Mouse (Mus musculus): ENCODE measurements around the gene Pon3. TPM values are rescaled to one million over a fixed set of nuclear protein-coding genes. Genes with fewer than 3 reads are reported as not detected.

Pon3 gene
- polyA plus RNA-seq, 1 experiment: 2.7 TPM

DNA sequence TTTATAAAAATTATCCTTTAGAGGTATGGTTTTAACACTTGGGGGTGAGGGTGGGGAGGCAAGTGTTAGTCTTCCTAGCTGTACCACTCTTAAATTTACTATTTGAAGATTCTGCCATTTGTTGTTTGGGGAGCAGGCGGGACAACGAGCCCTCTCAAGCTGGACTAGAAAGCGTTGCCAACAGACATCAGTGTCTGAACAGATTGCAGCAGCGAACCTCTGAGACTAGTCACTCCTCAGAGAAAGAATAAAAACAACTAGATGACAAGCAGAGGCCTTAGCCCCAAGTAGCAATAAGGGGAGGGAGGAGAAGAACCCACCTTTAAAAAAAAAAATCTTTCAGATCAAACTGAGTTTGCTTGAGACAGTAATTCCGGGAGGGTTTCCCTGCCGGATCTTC lies 795 bp downstream of the Pon3 start:
- peaks cover 5% of the 10 kb centered on the region; the same call in 1 of the 2 replicates for H3K4me1 ChIP-seq (ENCODE audit: control insufficient read depth, insufficient read depth, insufficient read length)
- TF ChIP-seq CTCF (IDR thresholded peaks at IDR 0.05; ENCODE audit: extremely low read depth, insufficient read depth, insufficient read length, insufficient replicate concordance) (no peak), POLR2A (IDR thresholded peaks at IDR 0.05; ENCODE audit: low read depth, low read length) (no peak)
- no peak overlapping the region for H3K27ac ChIP-seq (ENCODE audit: insufficient read depth, low read length)
- H3K4me3 ChIP-seq (ENCODE audit: extremely low read depth, insufficient read depth, insufficient read length): peak overlapping the region; percentile 58; the same call in 1 of the 2 replicates
- DNase-seq (ENCODE audit: low read depth in 1 of 2, low spot score in 2 of 2): no peak
- 31% methylated on average over 6 of the region's 6 CpGs for WGBS
- no peaks in the 10 kb centered on the region for H3K36me3 ChIP-seq (ENCODE audit: control insufficient read depth, insufficient read depth, low read length)
- H3K27me3 ChIP-seq (ENCODE audit: control insufficient read depth, insufficient read depth, low read length): no peaks in the 10 kb centered on the region

DNA sequence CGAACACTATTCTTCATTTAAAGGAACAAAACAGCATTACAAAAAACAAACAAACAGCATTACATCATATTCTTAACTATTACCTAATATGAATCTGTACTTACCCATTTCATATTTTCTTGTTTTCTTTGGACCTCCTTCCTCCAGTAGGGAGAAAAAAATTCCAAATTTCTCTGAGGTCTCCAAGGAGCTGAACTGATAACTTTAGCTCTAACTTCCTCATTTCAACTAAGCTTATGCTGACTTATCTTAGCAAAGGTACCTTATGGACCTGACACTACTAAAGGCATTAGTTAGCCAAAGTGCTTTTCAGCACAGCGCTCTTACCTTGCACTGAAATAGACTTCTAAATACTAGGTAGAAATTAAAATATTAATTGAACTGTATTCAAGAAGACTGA lies 1.2 kb downstream of the Pon3 start:
- H3K27ac ChIP-seq (ENCODE audit: insufficient read depth, low read length): no peak overlapping the region
- H3K27me3 ChIP-seq (ENCODE audit: control insufficient read depth, insufficient read depth, low read length): no peaks in the 10 kb centered on the region
- no peak for DNase-seq (ENCODE audit: low read depth in 1 of 2, low spot score in 2 of 2)
- H3K4me1 ChIP-seq (ENCODE audit: control insufficient read depth, insufficient read depth, insufficient read length): peaks cover 5% of the 10 kb centered on the region; the same call in 1 of the 2 replicates
- H3K36me3 ChIP-seq (ENCODE audit: control insufficient read depth, insufficient read depth, low read length): no peaks in the 10 kb centered on the region
- 92% methylated on average over 2 of the region's 2 CpGs for WGBS
- no peak for TF ChIP-seq CTCF (IDR thresholded peaks at IDR 0.05; ENCODE audit: extremely low read depth, insufficient read depth, insufficient read length, insufficient replicate concordance)
- H3K4me3 ChIP-seq (ENCODE audit: extremely low read depth, insufficient read depth, insufficient read length): no peak overlapping the region

DNA sequence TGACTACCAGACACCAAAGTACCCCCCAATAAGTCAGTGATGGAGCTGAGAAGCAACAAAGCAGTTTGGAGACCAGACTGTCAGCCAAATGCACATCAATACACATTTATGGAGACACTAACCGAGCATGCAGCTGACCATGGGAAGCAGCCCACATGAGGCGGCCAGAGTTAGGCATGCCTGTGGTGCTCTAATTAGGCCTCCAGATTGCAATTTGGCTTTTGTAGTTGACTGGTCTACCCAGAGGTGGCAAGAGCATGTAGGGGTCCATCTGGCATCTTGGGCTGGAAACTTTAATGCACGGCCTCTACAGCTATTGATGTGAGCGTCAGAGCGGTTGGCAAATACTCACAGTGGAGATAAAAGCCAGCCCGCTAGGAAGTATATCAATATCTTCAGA lies 10.2 kb downstream of the Pon3 start:
- H3K4me1 ChIP-seq (ENCODE audit: control insufficient read depth, insufficient read depth, insufficient read length): no peaks in the 10 kb centered on the region
- WGBS: 95% methylated on average over 6 of the region's 6 CpGs
- no peak for DNase-seq (ENCODE audit: low read depth in 1 of 2, low spot score in 2 of 2)

DNA sequence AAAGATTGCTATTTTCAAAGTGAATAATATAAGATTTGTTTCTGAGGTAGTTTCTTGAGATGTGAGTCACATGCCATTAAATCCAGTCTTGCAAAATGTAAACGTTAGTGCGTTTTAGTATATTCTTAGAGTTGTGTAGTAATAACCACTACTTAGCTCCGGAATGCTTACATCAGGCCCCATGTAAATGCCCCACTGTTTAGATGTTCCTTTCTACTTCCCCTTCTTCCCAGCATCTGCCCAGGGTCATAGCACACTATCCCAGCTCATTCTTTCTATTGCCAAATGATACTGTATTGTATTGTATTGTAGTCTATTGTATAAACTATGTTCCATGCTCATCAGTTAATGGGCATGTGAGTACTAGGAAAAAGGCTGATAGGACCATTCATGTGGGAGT lies 17.3 kb downstream of the Pon3 start:
- no peak for DNase-seq (ENCODE audit: low read depth in 1 of 2, low spot score in 2 of 2)
- no peaks in the 10 kb centered on the region for H3K36me3 ChIP-seq (ENCODE audit: control insufficient read depth, insufficient read depth, low read length)
- no peak overlapping the region for H3K27ac ChIP-seq (ENCODE audit: insufficient read depth, low read length)
- H3K4me3 ChIP-seq (ENCODE audit: extremely low read depth, insufficient read depth, insufficient read length): no peak overlapping the region
- WGBS: 95% methylated on average over 3 of the region's 3 CpGs
- TF ChIP-seq CTCF (IDR thresholded peaks at IDR 0.05; ENCODE audit: extremely low read depth, insufficient read depth, insufficient read length, insufficient replicate concordance): no peak
- no peak for TF ChIP-seq POLR2A (IDR thresholded peaks at IDR 0.05; ENCODE audit: low read depth, low read length)
- no peaks in the 10 kb centered on the region for H3K27me3 ChIP-seq (ENCODE audit: control insufficient read depth, insufficient read depth, low read length)
- H3K4me1 ChIP-seq (ENCODE audit: control insufficient read depth, insufficient read depth, insufficient read length): no peaks in the 10 kb centered on the region

More for the DNA sequence above, 10.2 kb downstream of the Pon3 start:
- no peak for TF ChIP-seq POLR2A (IDR thresholded peaks at IDR 0.05; ENCODE audit: low read depth, low read length)
- no peak for TF ChIP-seq CTCF (IDR thresholded peaks at IDR 0.05; ENCODE audit: extremely low read depth, insufficient read depth, insufficient read length, insufficient replicate concordance)
- no peaks in the 10 kb centered on the region for H3K36me3 ChIP-seq (ENCODE audit: control insufficient read depth, insufficient read depth, low read length)
- no peak overlapping the region for H3K4me3 ChIP-seq (ENCODE audit: extremely low read depth, insufficient read depth, insufficient read length)
- no peaks in the 10 kb centered on the region for H3K27me3 ChIP-seq (ENCODE audit: control insufficient read depth, insufficient read depth, low read length)
- no peak overlapping the region for H3K27ac ChIP-seq (ENCODE audit: insufficient read depth, low read length)

DNA sequence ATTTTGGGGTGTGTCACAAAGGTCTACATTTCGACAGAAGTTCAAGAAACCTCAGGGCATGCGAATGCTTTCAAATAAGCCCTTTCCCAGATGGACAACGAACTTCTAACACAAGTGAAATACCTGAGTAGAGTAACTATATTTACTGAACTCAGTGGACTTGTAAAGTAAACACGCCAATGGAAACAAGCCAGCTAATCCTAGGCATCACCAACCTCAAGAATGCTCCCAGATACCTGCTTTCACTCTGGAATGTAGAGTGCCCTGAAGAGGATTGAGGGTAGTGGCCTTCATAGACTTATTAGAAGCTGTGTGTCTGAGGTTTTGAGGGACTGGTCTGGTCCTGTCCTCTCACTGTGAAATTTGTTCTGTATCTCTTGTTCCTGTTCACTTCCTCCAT lies 18.6 kb downstream of the Pon3 start:
- no peak for DNase-seq (ENCODE audit: low read depth in 1 of 2, low spot score in 2 of 2)
- no peak overlapping the region for H3K27ac ChIP-seq (ENCODE audit: insufficient read depth, low read length)
- WGBS: 90% methylated on average over 4 of the region's 4 CpGs

DNA sequence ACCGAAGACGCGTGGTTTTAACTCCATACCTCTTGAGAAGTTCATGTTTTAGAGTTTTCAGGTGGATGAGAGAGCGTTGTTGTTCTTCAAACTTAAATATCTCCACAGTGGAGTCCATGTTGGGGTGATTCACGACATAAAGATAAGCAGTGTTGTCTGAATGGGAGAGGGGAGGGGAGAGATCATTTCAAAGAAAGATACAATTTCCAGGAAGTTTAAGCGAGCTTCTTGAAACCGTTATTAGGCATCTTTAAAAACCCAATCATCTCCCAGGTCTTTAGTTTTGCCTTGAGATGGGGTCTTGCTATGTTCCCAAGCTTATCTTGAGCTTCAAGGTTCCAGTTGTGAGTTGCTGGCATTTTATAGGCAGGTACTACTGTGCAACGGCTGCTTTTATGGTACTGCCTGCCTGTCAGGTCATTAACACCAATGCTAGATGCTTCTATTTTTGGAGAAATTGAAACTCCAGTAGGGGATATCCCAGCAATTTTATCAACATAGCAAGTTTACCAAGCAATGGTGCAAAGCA lies 19.2 kb downstream of the Pon3 start:
- no peak for DNase-seq (ENCODE audit: low read depth in 1 of 2, low spot score in 2 of 2)
- Histone ChIP-seq H3K27me3 (ENCODE audit: control insufficient read depth, insufficient read depth, low read length) (no peaks in the 10 kb centered on the region), H3K4me1 (ENCODE audit: control insufficient read depth, insufficient read depth, insufficient read length) (no peaks in the 10 kb centered on the region), H3K27ac (ENCODE audit: insufficient read depth, low read length) (no peak overlapping the region), H3K36me3 (ENCODE audit: control insufficient read depth, insufficient read depth, low read length) (no peaks in the 10 kb centered on the region), H3K4me3 (ENCODE audit: extremely low read depth, insufficient read depth, insufficient read length) (no peak overlapping the region)
- TF ChIP-seq POLR2A (IDR thresholded peaks at IDR 0.05; ENCODE audit: low read depth, low read length) (no peak), CTCF (IDR thresholded peaks at IDR 0.05; ENCODE audit: extremely low read depth, insufficient read depth, insufficient read length, insufficient replicate concordance) (no peak)
- WGBS: 87% methylated on average over 8 of the region's 8 CpGs

More for the DNA sequence above, 18.6 kb downstream of the Pon3 start:
- Histone ChIP-seq H3K36me3 (ENCODE audit: control insufficient read depth, insufficient read depth, low read length) (no peaks in the 10 kb centered on the region), H3K4me3 (ENCODE audit: extremely low read depth, insufficient read depth, insufficient read length) (no peak overlapping the region), H3K27me3 (ENCODE audit: control insufficient read depth, insufficient read depth, low read length) (no peaks in the 10 kb centered on the region), H3K4me1 (ENCODE audit: control insufficient read depth, insufficient read depth, insufficient read length) (no peaks in the 10 kb centered on the region)
- no peak for TF ChIP-seq CTCF (IDR thresholded peaks at IDR 0.05; ENCODE audit: extremely low read depth, insufficient read depth, insufficient read length, insufficient replicate concordance)
- TF ChIP-seq POLR2A (IDR thresholded peaks at IDR 0.05; ENCODE audit: low read depth, low read length): no peak

DNA sequence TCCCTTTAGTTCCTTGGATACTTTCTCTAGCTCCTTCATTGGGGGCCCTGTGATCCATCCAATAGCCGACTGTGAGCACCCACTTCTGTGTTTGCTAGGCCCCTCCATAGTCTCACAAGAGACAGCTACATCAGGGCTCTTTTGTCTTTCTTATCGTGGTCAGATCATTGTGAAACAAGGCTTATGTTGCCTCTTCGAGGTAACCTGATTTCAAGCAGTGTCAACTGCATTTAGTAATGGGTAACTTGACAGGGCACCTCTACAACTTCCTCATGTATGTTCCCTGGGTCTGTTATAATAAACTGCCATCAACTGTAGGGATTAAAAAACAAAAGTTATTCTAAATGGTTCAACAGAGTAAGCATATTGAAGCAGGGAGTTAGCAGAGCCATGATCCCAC lies 21.5 kb downstream of the Pon3 start:
- H3K27me3 ChIP-seq (ENCODE audit: control insufficient read depth, insufficient read depth, low read length): no peaks in the 10 kb centered on the region
- H3K4me3 ChIP-seq (ENCODE audit: extremely low read depth, insufficient read depth, insufficient read length): no peak overlapping the region
- TF ChIP-seq POLR2A (IDR thresholded peaks at IDR 0.05; ENCODE audit: low read depth, low read length) (no peak), CTCF (IDR thresholded peaks at IDR 0.05; ENCODE audit: extremely low read depth, insufficient read depth, insufficient read length, insufficient replicate concordance) (no peak)
- 68% methylated on average over 3 of the region's 3 CpGs for WGBS
- H3K36me3 ChIP-seq (ENCODE audit: control insufficient read depth, insufficient read depth, low read length): no peaks in the 10 kb centered on the region
- H3K27ac ChIP-seq (ENCODE audit: insufficient read depth, low read length): no peak overlapping the region
- no peak for DNase-seq (ENCODE audit: low read depth in 1 of 2, low spot score in 2 of 2)
- no peaks in the 10 kb centered on the region for H3K4me1 ChIP-seq (ENCODE audit: control insufficient read depth, insufficient read depth, insufficient read length)

All from spleen, adult 2 months (tissue).